Mouse (Mus musculus) heart, embryonic 11.5 days (tissue): ENCODE data around the gene Simc1. TPM values are rescaled to one million over a fixed set of nuclear protein-coding genes. Genes with fewer than 3 reads are reported as not detected.
A peak's percentile ranks its signal among the peaks of the same experiment; 100 is the strongest.

ENCODE experiments used
- ATAC-seq: fragments of 200-750 bp; cut with Nextera tagmentation; replicated peaks from 2 replicates; pipeline ENCODE4 v1.8.0; 2017; ENCODE audit warnings: moderate library complexity; ENCODE audit not compliant: insufficient number of reproducible peaks, low FRiP score, low TSS enrichment
- H3K27ac ChIP-seq: fragments of 300-500 bp; sonication (generic); 2 replicates; pipeline ENCODE4 v1.5.1; 2014; ENCODE audit warnings: mild to moderate bottlenecking, low read depth, low read length
- H3K27me3 ChIP-seq: fragments of 300-500 bp; sonication (generic); 2 replicates; pipeline ENCODE4 v1.6.1; 2014; ENCODE audit warnings: mild to moderate bottlenecking, low read length, mixed read lengths; ENCODE audit not compliant: control insufficient read depth, insufficient read depth
- H3K36me3 ChIP-seq: fragments of 300-500 bp; sonication (generic); 2 replicates; pipeline ENCODE4 v1.6.1; 2014; ENCODE audit warnings: mild to moderate bottlenecking, low read length, moderate library complexity, mixed read lengths; ENCODE audit not compliant: control insufficient read depth, insufficient read depth
- H3K4me1 ChIP-seq: fragments of 300-500 bp; sonication (generic); 2 replicates; pipeline ENCODE4 v1.6.1; 2014; ENCODE audit warnings: low read length; ENCODE audit not compliant: control insufficient read depth, insufficient read depth
- H3K4me2 ChIP-seq: fragments of 300-500 bp; sonication (generic); 2 replicates; pipeline ENCODE4 v1.6.1; 2014; ENCODE audit warnings: mild to moderate bottlenecking, moderate library complexity
- H3K4me3 ChIP-seq: fragments of 300-500 bp; sonication (generic); 2 replicates; pipeline ENCODE4 v1.5.1; 2014; ENCODE audit warnings: low read depth, low read length
- H3K9ac ChIP-seq: fragments of 300-500 bp; sonication (generic); 2 replicates; pipeline ENCODE4 v1.6.1; 2014; ENCODE audit warnings: mild to moderate bottlenecking, low read depth, low read length, moderate library complexity
- H3K9me3 ChIP-seq: fragments of 300-500 bp; sonication (generic); replicated peaks from 2 replicates; pipeline ENCODE4 v1.6.1; 2016; ENCODE audit warnings: low read length; ENCODE audit not compliant: control insufficient read depth
- WGBS: fragments of 180-500 bp; shearing (Covaris S2); extraction: QIAGEN DNeasy Blood & Tissue Kit; methylation state at CpG from one replicate; pipeline ENCODE4 v1.1.7; 2014; ENCODE audit not compliant: insufficient replicate concordance; 5-methylcytosine and 5-hydroxymethylcytosine counted together
- polyA plus RNA-seq: library from polyadenylated mRNA; unstranded; fragments of >200 nt; fragmentation: Nextera tagmentation; extraction: Ambion mirVana; gene quantifications from 2 replicates; pipeline ENCODE4 v1.2.1, GENCODE M21; 2014

Gene Simc1
- polyA plus RNA-seq, 1 experiment from 2014 or later = 7.6 TPM

GRCm38 (mm10) chr13:54582860-54583259 lies 79.3 kb downstream of the Simc1 start:
- no peak for ATAC-seq
- 78% methylated on average over 5 of the region's 5 CpGs for WGBS
- H3K36me3 ChIP-seq = peaks cover 24% of the 10 kb centered on the region
- no peak overlapping the region for H3K27ac ChIP-seq
- no peaks in the 10 kb centered on the region for H3K27me3 ChIP-seq
- no peak overlapping the region for H3K4me2 ChIP-seq
- no peak overlapping the region for H3K4me3 ChIP-seq
- H3K4me1 ChIP-seq = no peaks in the 10 kb centered on the region
- H3K9me3 ChIP-seq = no peaks in the 10 kb centered on the region
- H3K9ac ChIP-seq = no peak overlapping the region

DNA sequence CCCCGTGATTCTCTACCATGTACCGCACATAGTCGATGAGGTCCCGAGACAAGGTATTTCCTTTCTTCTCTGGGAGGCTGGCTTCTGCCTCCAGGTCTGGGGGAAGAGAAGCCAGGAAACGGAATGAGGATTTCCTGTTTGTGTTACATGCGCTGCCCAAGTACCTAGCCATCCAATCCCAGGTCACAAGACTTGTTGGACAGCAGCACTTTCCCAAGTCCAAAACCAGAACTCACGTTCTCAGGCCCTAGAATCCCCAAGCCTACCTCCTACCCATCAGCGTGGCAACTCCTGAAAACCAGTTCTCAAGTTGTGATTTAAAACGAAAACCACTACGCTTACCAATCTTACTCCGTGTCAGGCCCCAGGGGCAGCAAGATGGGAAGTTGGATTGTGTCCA lies 82.3 kb downstream of the Simc1 start:
- Histone ChIP-seq H3K9me3 (no peaks in the 10 kb centered on the region), H3K27ac (no peak overlapping the region), H3K4me3 (no peak overlapping the region), H3K4me1 (peaks cover 8% of the 10 kb centered on the region), H3K27me3 (no peaks in the 10 kb centered on the region), H3K36me3 (peaks cover 21% of the 10 kb centered on the region), H3K9ac (no peak overlapping the region), H3K4me2 (no peak overlapping the region)
- no peak for ATAC-seq
- WGBS = 82% methylated on average over 11 of the region's 11 CpGs

GRCm38 (mm10) chr13:54589414-54589995 lies 85.9 kb downstream of the Simc1 start:
- H3K4me1 ChIP-seq = peaks cover 15% of the 10 kb centered on the region
- H3K9ac ChIP-seq = peak overlapping the region; percentile 77
- no peaks in the 10 kb centered on the region for H3K27me3 ChIP-seq
- peak overlapping the region; percentile 69 for H3K4me3 ChIP-seq
- H3K36me3 ChIP-seq = peaks cover 5% of the 10 kb centered on the region; the same call in 1 of the 2 replicates
- no peak for ATAC-seq
- 1% methylated on average over 24 of the region's 24 CpGs for WGBS
- peak overlapping the region; percentile 59 for H3K27ac ChIP-seq
- no peaks in the 10 kb centered on the region for H3K9me3 ChIP-seq
- peak overlapping the region; percentile 78 for H3K4me2 ChIP-seq

GRCm38 (mm10) chr13:54589996-54590951 lies 86.7 kb downstream of the Simc1 start, which contains the start of the genes Nop16 and Higd2a:
TSS of gene Nop16 (minus strand) at chr13:54590090.
TSS of gene Higd2a (plus strand) at chr13:54590207.
- H3K9me3 ChIP-seq = no peaks in the 10 kb centered on the region
- WGBS = under 1% methylated on average over 51 of the region's 51 CpGs
- H3K27me3 ChIP-seq = no peaks in the 10 kb centered on the region
- peak within 1 kb of the TSS; percentile 77 for H3K9ac ChIP-seq
- peak within 1 kb of the TSS; percentile 69 for H3K4me3 ChIP-seq
- 0 out of 2 replicates have a peak, but pooled peaks cover 2% of the 10 kb centered on the region for H3K36me3 ChIP-seq
- H3K4me2 ChIP-seq = peak within 1 kb of the TSS; percentile 81
- peak; percentile 96 for ATAC-seq
- peak within 1 kb of the TSS; percentile 69 for H3K27ac ChIP-seq
- peaks cover 16% of the 10 kb centered on the region for H3K4me1 ChIP-seq

DNA sequence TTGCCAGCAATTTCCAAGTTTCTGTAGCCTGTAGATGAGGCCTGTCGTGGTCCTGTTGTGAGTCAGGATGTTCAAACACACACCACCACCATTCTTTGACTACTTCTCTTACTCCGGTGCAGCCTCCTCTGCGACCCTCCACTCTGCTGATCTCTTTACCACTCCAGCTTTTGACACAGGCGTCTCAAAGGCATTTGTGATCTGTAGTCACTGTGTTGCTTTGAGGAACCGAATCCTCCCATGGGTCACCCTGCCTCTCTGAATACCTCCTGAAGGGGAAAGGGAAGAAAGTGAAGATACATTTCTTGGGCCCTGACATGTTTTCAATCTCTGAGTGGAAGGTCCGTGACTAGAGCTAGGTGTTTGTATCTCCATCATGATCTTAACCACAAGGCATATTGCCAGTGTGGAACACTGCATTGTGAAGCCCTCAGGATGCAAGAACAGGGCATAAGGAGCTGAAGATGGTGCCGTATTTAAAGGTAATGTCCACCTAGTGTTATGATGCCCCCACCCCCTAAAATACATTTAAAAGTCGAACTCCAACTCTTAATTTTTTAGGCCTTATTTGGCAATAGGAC lies 88.3 kb downstream of the Simc1 start:
- H3K4me3 ChIP-seq = no peak overlapping the region
- H3K4me1 ChIP-seq = peaks cover 31% of the 10 kb centered on the region
- H3K4me2 ChIP-seq = peak overlapping the region; percentile 81; the same call in 1 of the 2 replicates
- 0 out of 2 replicates have a peak, but pooled peaks cover 2% of the 10 kb centered on the region for H3K36me3 ChIP-seq
- no peak overlapping the region for H3K9ac ChIP-seq
- no peak for ATAC-seq
- H3K27ac ChIP-seq = no peak overlapping the region
- 86% methylated on average over 8 of the region's 8 CpGs for WGBS
- no peaks in the 10 kb centered on the region for H3K27me3 ChIP-seq
- no peaks in the 10 kb centered on the region for H3K9me3 ChIP-seq

DNA sequence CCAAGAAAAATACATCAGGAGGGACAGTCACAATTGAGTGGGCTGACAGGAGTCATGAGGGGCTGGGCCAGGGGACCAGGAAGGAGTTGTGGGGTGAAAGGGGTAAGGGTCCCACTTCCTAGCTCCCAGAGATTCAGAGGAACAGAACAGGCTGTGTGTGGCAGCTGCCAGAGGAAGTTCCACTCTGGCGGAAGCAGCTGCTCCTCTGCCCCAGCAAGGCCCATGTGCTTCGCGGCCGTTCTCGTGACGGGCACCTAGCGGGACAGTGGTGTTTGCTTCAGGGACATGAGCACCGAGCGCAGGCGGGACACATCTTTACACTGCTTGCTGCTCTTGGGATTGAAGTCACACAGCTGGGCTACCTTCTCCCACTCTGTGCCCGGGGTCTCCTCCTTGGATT lies 90.0 kb downstream of the Simc1 start:
- no peaks in the 10 kb centered on the region for H3K9me3 ChIP-seq
- H3K4me2 ChIP-seq = no peak overlapping the region
- H3K9ac ChIP-seq = no peak overlapping the region
- H3K4me1 ChIP-seq = peaks cover 42% of the 10 kb centered on the region
- H3K27me3 ChIP-seq = no peaks in the 10 kb centered on the region
- H3K36me3 ChIP-seq = no peaks in the 10 kb centered on the region
- 86% methylated on average over 11 of the region's 11 CpGs for WGBS
- H3K4me3 ChIP-seq = no peak overlapping the region
- no peak for ATAC-seq
- H3K27ac ChIP-seq = no peak overlapping the region

- no peak overlapping the region for H3K9ac ChIP-seq
- H3K27me3 ChIP-seq = no peaks in the 10 kb centered on the region
- H3K27ac ChIP-seq = peak overlapping the region; percentile 50; the same call in 1 of the 2 replicates
- H3K4me3 ChIP-seq = no peak overlapping the region
- H3K4me1 ChIP-seq = peaks cover 33% of the 10 kb centered on the region
- no peak for ATAC-seq
- no peaks in the 10 kb centered on the region for H3K9me3 ChIP-seq
- H3K4me2 ChIP-seq = peak overlapping the region; percentile 7
- peaks cover 4% of the 10 kb centered on the region; the same call in 1 of the 2 replicates for H3K36me3 ChIP-seq
- 56% methylated on average over 8 of the region's 8 CpGs for WGBS
Observed at GRCm38 (mm10) chr13:54596107-54596690, 92.6 kb downstream of the Simc1 start.

GRCm38 (mm10) chr13:54596870-54597269 lies 93.3 kb downstream of the Simc1 start:
- WGBS = 48% methylated on average over 5 of the region's 5 CpGs
- Histone ChIP-seq H3K9ac (no peak overlapping the region), H3K9me3 (no peaks in the 10 kb centered on the region), H3K36me3 (peaks cover 4% of the 10 kb centered on the region; the same call in 1 of the 2 replicates), H3K4me2 (peak overlapping the region; percentile 7), H3K27ac (peak overlapping the region; percentile 13), H3K4me3 (no peak overlapping the region), H3K27me3 (no peaks in the 10 kb centered on the region), H3K4me1 (peaks cover 28% of the 10 kb centered on the region)
- no peak for ATAC-seq
